Mouse (Mus musculus) midbrain, embryonic 16.5 days (tissue): ENCODE results near the gene Cd80. TPM values are rescaled to one million over a fixed set of nuclear protein-coding genes. Genes with fewer than 3 reads are reported as not detected.
"Not testable (repeated sequence)": the region's sequence is repeated elsewhere in the genome, so short reads cannot be mapped to it uniquely, and the experiment has no call there.

Source experiments
- ATAC-seq: fragments of 200-750 bp; cut with Nextera tagmentation; 2 replicates; pipeline ENCODE4 v1.8.0; 2017; ENCODE audit warnings: moderate TSS enrichment
- H3K27ac ChIP-seq: fragments of 300-500 bp; sonication (generic); 2 replicates; pipeline ENCODE4 v1.5.1; 2014; ENCODE audit warnings: mild to moderate bottlenecking, low read length, mixed read lengths
- H3K27me3 ChIP-seq: fragments of 300-500 bp; sonication (generic); 2 replicates; pipeline ENCODE4 v1.6.1; 2014; ENCODE audit warnings: low read depth, low read length, mixed read lengths; ENCODE audit not compliant: control insufficient read depth, insufficient read depth
- H3K36me3 ChIP-seq: fragments of 300-500 bp; sonication (generic); 2 replicates; pipeline ENCODE4 v1.6.1; 2014; ENCODE audit warnings: mild to moderate bottlenecking, low read length, moderate library complexity, mixed read lengths; ENCODE audit not compliant: control insufficient read depth, insufficient read depth
- H3K4me1 ChIP-seq: fragments of 300-500 bp; sonication (generic); 2 replicates; pipeline ENCODE4 v1.6.1; 2014; ENCODE audit warnings: mild to moderate bottlenecking, low read length, mixed read lengths; ENCODE audit not compliant: control insufficient read depth, insufficient read depth
- H3K4me2 ChIP-seq: fragments of 300-500 bp; sonication (generic); 2 replicates; pipeline ENCODE4 v1.6.1; 2014; ENCODE audit warnings: mild to moderate bottlenecking, low read length, mixed read lengths
- H3K4me3 ChIP-seq: fragments of 300-500 bp; sonication (generic); 2 replicates; pipeline ENCODE4 v1.5.1; 2014; ENCODE audit warnings: low read depth, mild to moderate bottlenecking, low read length, moderate library complexity, mixed read lengths
- H3K9ac ChIP-seq: fragments of 300-500 bp; sonication (generic); 2 replicates; pipeline ENCODE4 v1.6.1; 2014; ENCODE audit warnings: low read depth, low read length, mixed read lengths
- H3K9me3 ChIP-seq: fragments of 300-500 bp; sonication (generic); replicated peaks from 2 replicates; pipeline ENCODE4 v1.6.1; 2014; ENCODE audit warnings: mild to moderate bottlenecking, low read length, mixed read lengths; ENCODE audit not compliant: control insufficient read depth, poor library complexity, severe bottlenecking
- WGBS: fragments of 180-500 bp; shearing (Covaris S2); extraction: QIAGEN DNeasy Blood & Tissue Kit; methylation state at CpG from one replicate; pipeline ENCODE4 v1.1.7; 2014; 5-methylcytosine and 5-hydroxymethylcytosine counted together
- polyA plus RNA-seq: library from polyadenylated mRNA; unstranded; fragments of >200 nt; fragmentation: Nextera tagmentation; extraction: Ambion mirVana; gene quantifications from 2 replicates; pipeline ENCODE4 v1.2.1, GENCODE M21; 2015

The Cd80 gene
- polyA plus RNA-seq, 1 experiment from 2014 or later = 0.46 TPM

DNA sequence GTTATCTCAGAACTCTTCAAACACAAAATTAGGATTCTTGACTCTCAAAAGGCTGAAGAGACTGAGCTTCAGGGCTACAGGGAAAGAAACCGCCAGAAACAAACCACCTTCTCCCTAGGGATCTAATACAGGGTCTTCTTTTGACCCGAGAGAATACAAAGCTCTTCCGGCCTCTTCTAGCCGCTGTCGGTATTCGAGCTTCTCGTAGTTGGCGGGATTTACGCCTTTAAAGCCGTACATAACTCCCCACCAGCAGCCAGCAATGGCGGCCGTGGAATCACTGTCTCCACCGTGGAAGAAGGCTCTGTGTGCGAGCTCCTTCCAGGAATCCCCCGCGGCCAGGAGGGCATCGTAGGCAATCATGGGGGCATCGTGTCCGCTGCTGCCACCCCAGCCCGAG is 9.8 kb upstream of the Cd80 start:
- peaks cover 32% of the 10 kb centered on the region for H3K36me3 ChIP-seq
- H3K4me2 ChIP-seq = no peak overlapping the region
- WGBS = 97% methylated on average over 20 of the region's 20 CpGs

GRCm38 (mm10) chr16:38446141-38446540 is 9.2 kb upstream of the Cd80 start:
- H3K4me1 ChIP-seq, H3K27ac ChIP-seq, H3K9me3 ChIP-seq, H3K4me3 ChIP-seq, H3K4me2 ChIP-seq, H3K9ac ChIP-seq, H3K27me3 ChIP-seq, ATAC-seq: not testable (repeated sequence)
- peaks cover 32% of the 10 kb centered on the region for H3K36me3 ChIP-seq
- WGBS = 96% methylated on average over 2 of the region's 2 CpGs

More for the DNA sequence above, 9.8 kb upstream of the Cd80 start:
- no peak for ATAC-seq
- Histone ChIP-seq H3K9ac (no peak overlapping the region), H3K27me3 (no peaks in the 10 kb centered on the region), H3K4me1 (no peaks in the 10 kb centered on the region), H3K9me3 (no peaks in the 10 kb centered on the region), H3K27ac (no peak overlapping the region), H3K4me3 (no peak overlapping the region)

- H3K36me3 ChIP-seq = peaks cover 32% of the 10 kb centered on the region
- peaks cover 9% of the 10 kb centered on the region for H3K4me1 ChIP-seq
- H3K4me2 ChIP-seq = no peak overlapping the region
- no peaks in the 10 kb centered on the region for H3K9me3 ChIP-seq
- WGBS = 90% methylated on average over 21 of the region's 21 CpGs
- no peak overlapping the region for H3K9ac ChIP-seq
- H3K4me3 ChIP-seq = no peak overlapping the region
- no peak overlapping the region for H3K27ac ChIP-seq
- H3K27me3 ChIP-seq = no peaks in the 10 kb centered on the region
- no peak for ATAC-seq
These were observed 8.0 kb upstream of the Cd80 start for GRCm38 (mm10) chr16:38447366-38447765.

GRCm38 (mm10) chr16:38448458-38448857 is 6.9 kb upstream of the Cd80 start:
- Histone ChIP-seq H3K9ac (no peak overlapping the region), H3K27ac (no peak overlapping the region), H3K4me1 (peaks cover 9% of the 10 kb centered on the region), H3K4me2 (no peak overlapping the region), H3K27me3 (no peaks in the 10 kb centered on the region), H3K36me3 (peaks cover 32% of the 10 kb centered on the region), H3K9me3 (no peaks in the 10 kb centered on the region), H3K4me3 (no peak overlapping the region)
- WGBS = 95% methylated on average over 12 of the region's 12 CpGs
- ATAC-seq = no peak

- no peaks in the 10 kb centered on the region for H3K9me3 ChIP-seq
- H3K27me3 ChIP-seq = no peaks in the 10 kb centered on the region
- no peak overlapping the region for H3K27ac ChIP-seq
- H3K4me1 ChIP-seq = peaks cover 9% of the 10 kb centered on the region
- 88% methylated on average over 7 of the region's 7 CpGs for WGBS
- H3K36me3 ChIP-seq = peaks cover 17% of the 10 kb centered on the region
- no peak overlapping the region for H3K4me3 ChIP-seq
- H3K9ac ChIP-seq = no peak overlapping the region
- no peak for ATAC-seq
- H3K4me2 ChIP-seq = no peak overlapping the region
These were observed 4.7 kb upstream of the Cd80 start for GRCm38 (mm10) chr16:38450707-38451106.

- ATAC-seq = no peak
- Histone ChIP-seq H3K36me3 (peaks cover 12% of the 10 kb centered on the region), H3K4me2 (peak overlapping the region; percentile 86), H3K4me3 (peak overlapping the region; percentile 84), H3K27ac (no peak overlapping the region), H3K9me3 (no peaks in the 10 kb centered on the region), H3K9ac (peak overlapping the region; percentile 97), H3K27me3 (no peaks in the 10 kb centered on the region), H3K4me1 (peaks cover 9% of the 10 kb centered on the region)
- 48% methylated on average over 12 of the region's 12 CpGs for WGBS
These were observed 3.7 kb upstream of the Cd80 start for GRCm38 (mm10) chr16:38451421-38452205.

GRCm38 (mm10) chr16:38452442-38453202 is 2.7 kb upstream of the Cd80 start, which contains the start of gene Adprh:
Adprh (minus strand) TSS chr16:38452703.
- H3K9ac ChIP-seq = peak within 1 kb of the TSS; percentile 97
- peak within 1 kb of the TSS; percentile 86 for H3K4me2 ChIP-seq
- peak within 1 kb of the TSS; percentile 84 for H3K4me3 ChIP-seq
- peaks cover 9% of the 10 kb centered on the region for H3K4me1 ChIP-seq
- WGBS = under 1% methylated on average over 43 of the region's 61 CpGs
- H3K27ac ChIP-seq = peak within 1 kb of the TSS; percentile 91
- peaks cover 2% of the 10 kb centered on the region; the same call in 1 of the 2 replicates for H3K36me3 ChIP-seq
- peak; percentile 98 for ATAC-seq
- no peaks in the 10 kb centered on the region for H3K9me3 ChIP-seq
- H3K27me3 ChIP-seq = no peaks in the 10 kb centered on the region

DNA sequence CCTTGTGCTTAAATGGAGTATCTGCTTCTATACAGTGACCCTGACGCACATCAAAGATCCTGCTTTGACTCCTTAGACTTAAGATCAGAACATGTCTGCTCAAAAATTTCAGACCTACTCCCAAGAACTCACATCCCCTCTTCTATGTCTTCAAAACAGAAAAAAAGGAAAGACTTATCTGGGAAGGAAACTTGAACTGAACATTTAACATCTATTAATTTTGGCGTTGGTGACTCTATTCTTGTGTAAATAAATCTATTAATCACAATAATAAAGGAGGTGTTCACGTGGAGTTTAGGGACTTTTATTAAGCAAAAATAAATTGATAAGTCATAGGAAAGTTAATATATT is 2.2 kb upstream of the Cd80 start:
- peak overlapping the region; percentile 97 for H3K9ac ChIP-seq
- H3K27me3 ChIP-seq = no peaks in the 10 kb centered on the region
- peaks cover 2% of the 10 kb centered on the region; the same call in 1 of the 2 replicates for H3K36me3 ChIP-seq
- WGBS = 34% methylated on average over 3 of the region's 3 CpGs
- ATAC-seq = no peak
- H3K4me1 ChIP-seq = peaks cover 9% of the 10 kb centered on the region
- H3K4me2 ChIP-seq = peak overlapping the region; percentile 86
- peak overlapping the region; percentile 91 for H3K27ac ChIP-seq
- no peaks in the 10 kb centered on the region for H3K9me3 ChIP-seq
- H3K4me3 ChIP-seq = peak overlapping the region; percentile 84

- H3K4me2 ChIP-seq = no peak overlapping the region
- no peaks in the 10 kb centered on the region for H3K27me3 ChIP-seq
- H3K9ac ChIP-seq = no peak overlapping the region
- WGBS = 95% methylated on average over 4 of the region's 4 CpGs
- H3K27ac ChIP-seq = no peak overlapping the region
- H3K36me3 ChIP-seq = peaks cover 2% of the 10 kb centered on the region; the same call in 1 of the 2 replicates
- H3K9me3 ChIP-seq = no peaks in the 10 kb centered on the region
- H3K4me3 ChIP-seq = no peak overlapping the region
- H3K4me1 ChIP-seq = peaks cover 9% of the 10 kb centered on the region
- no peak for ATAC-seq
These were observed 1.4 kb upstream of the Cd80 start for GRCm38 (mm10) chr16:38453952-38454351.
